Mouse (Mus musculus): Measurements from ENCODE around the gene Nfatc4. TPM values are rescaled to one million over a fixed set of nuclear protein-coding genes. Genes with fewer than 3 reads are reported as not detected.

The Nfatc4 gene
- polyA plus RNA-seq, 1 experiment from 2014 or later, result 12.0 TPM

GRCm38 (mm10) chr14:55863773-55864172 is 40.8 kb downstream of the Nfatc4 start:
- ATAC-seq (ENCODE audit: low FRiP score), result no peak; the same call in 1 of the 2 replicates
- H3K27ac ChIP-seq, result no peak overlapping the region

GRCm38 (mm10) chr14:55866962-55867361 is 44.0 kb downstream of the Nfatc4 start:
- Histone ChIP-seq H3K9me3 (no peaks in the 10 kb centered on the region), H3K27ac (no peak overlapping the region), H3K9ac (no peak overlapping the region), H3K36me3 (peaks cover 79% of the 10 kb centered on the region), H3K27me3 (no peaks in the 10 kb centered on the region), H3K4me3 (no peak overlapping the region), H3K4me2 (no peak overlapping the region), H3K4me1 (replicated peaks) (peaks cover 18% of the 10 kb centered on the region)
- no peak for ATAC-seq (ENCODE audit: low FRiP score)
- 39% methylated on average over 4 of the region's 4 CpGs for WGBS

More at GRCm38 (mm10) chr14:55863773-55864172, 40.8 kb downstream of the Nfatc4 start:
- no peaks in the 10 kb centered on the region for H3K27me3 ChIP-seq
- H3K4me2 ChIP-seq, result no peak overlapping the region
- 32% methylated on average over 7 of the region's 7 CpGs for WGBS
- no peaks in the 10 kb centered on the region for H3K9me3 ChIP-seq
- no peak overlapping the region for H3K4me3 ChIP-seq
- H3K36me3 ChIP-seq, result peaks cover 47% of the 10 kb centered on the region
- H3K9ac ChIP-seq, result no peak overlapping the region
- H3K4me1 ChIP-seq (replicated peaks), result peaks cover 34% of the 10 kb centered on the region

GRCm38 (mm10) chr14:55868230-55869026 is 45.5 kb downstream of the Nfatc4 start:
- 90% methylated on average over 14 of the region's 14 CpGs for whole genome bisulfite sequencing
- no peak overlapping the region for H3K9ac ChIP-seq
- peaks cover 14% of the 10 kb centered on the region for H3K4me1 ChIP-seq (replicated peaks)
- H3K4me2 ChIP-seq, result no peak overlapping the region
- H3K4me3 ChIP-seq, result no peak overlapping the region
- H3K27ac ChIP-seq, result no peak overlapping the region
- ATAC-seq (ENCODE audit: low FRiP score), result no peak
- H3K9me3 ChIP-seq, result no peaks in the 10 kb centered on the region
- H3K36me3 ChIP-seq, result peaks cover 91% of the 10 kb centered on the region
- H3K27me3 ChIP-seq, result no peaks in the 10 kb centered on the region

- 98% methylated on average over 6 of the region's 6 CpGs for WGBS
- H3K27ac ChIP-seq, result no peak overlapping the region
Measured at GRCm38 (mm10) chr14:55869538-55869937, 46.6 kb downstream of the Nfatc4 start.

GRCm38 (mm10) chr14:55872039-55872438 is 49.1 kb downstream of the Nfatc4 start:
- H3K27me3 ChIP-seq, result no peaks in the 10 kb centered on the region
- peaks cover 15% of the 10 kb centered on the region for H3K4me1 ChIP-seq (replicated peaks)
- H3K4me3 ChIP-seq, result no peak overlapping the region
- peaks cover 56% of the 10 kb centered on the region for H3K36me3 ChIP-seq
- H3K4me2 ChIP-seq, result no peak overlapping the region
- no peak overlapping the region for H3K27ac ChIP-seq
- H3K9me3 ChIP-seq, result no peaks in the 10 kb centered on the region
- no peak overlapping the region; the same call in 1 of the 2 replicates for H3K9ac ChIP-seq
- 93% methylated on average over 12 of the region's 12 CpGs for WGBS
- ATAC-seq (ENCODE audit: low FRiP score), result no peak

More at GRCm38 (mm10) chr14:55869538-55869937, 46.6 kb downstream of the Nfatc4 start:
- no peak for ATAC-seq (ENCODE audit: low FRiP score)
- H3K4me2 ChIP-seq, result no peak overlapping the region
- H3K9ac ChIP-seq, result no peak overlapping the region
- H3K27me3 ChIP-seq, result no peaks in the 10 kb centered on the region
- H3K4me1 ChIP-seq (replicated peaks), result peaks cover 15% of the 10 kb centered on the region
- H3K36me3 ChIP-seq, result peaks cover 81% of the 10 kb centered on the region
- H3K9me3 ChIP-seq, result no peaks in the 10 kb centered on the region
- H3K4me3 ChIP-seq, result no peak overlapping the region

- Histone ChIP-seq H3K4me2 (no peak overlapping the region), H3K4me3 (no peak overlapping the region), H3K9ac (no peak overlapping the region), H3K27ac (no peak overlapping the region), H3K9me3 (no peaks in the 10 kb centered on the region), H3K27me3 (no peaks in the 10 kb centered on the region), H3K36me3 (peaks cover 56% of the 10 kb centered on the region), H3K4me1 (replicated peaks) (peaks cover 15% of the 10 kb centered on the region)
- WGBS, result 91% methylated on average over 17 of the region's 17 CpGs
- ATAC-seq (ENCODE audit: low FRiP score), result no peak
Measured at GRCm38 (mm10) chr14:55872551-55872950, 49.6 kb downstream of the Nfatc4 start.

- WGBS, result 87% methylated on average over 8 of the region's 8 CpGs
- Histone ChIP-seq H3K27ac (peak overlapping the region; percentile 41; the same call in 1 of the 2 replicates), H3K4me3 (no peak overlapping the region), H3K4me2 (peak overlapping the region; percentile 35; the same call in 1 of the 2 replicates), H3K36me3 (peaks cover 50% of the 10 kb centered on the region), H3K4me1 (replicated peaks) (peaks cover 10% of the 10 kb centered on the region), H3K9ac (peak overlapping the region; percentile 35), H3K9me3 (no peaks in the 10 kb centered on the region), H3K27me3 (no peaks in the 10 kb centered on the region)
- 0 out of 2 replicates have a peak, but pooled peaks have one; percentile 2 for ATAC-seq (ENCODE audit: low FRiP score)
Measured at GRCm38 (mm10) chr14:55873242-55873713, 50.3 kb downstream of the Nfatc4 start.

GRCm38 (mm10) chr14:55873714-55874683 is 51.1 kb downstream of the Nfatc4 start:
- Histone ChIP-seq H3K9me3 (no peaks in the 10 kb centered on the region), H3K36me3 (peaks cover 42% of the 10 kb centered on the region), H3K27ac (peak overlapping the region; percentile 41; the same call in 1 of the 2 replicates), H3K4me2 (peak overlapping the region; percentile 35), H3K4me1 (replicated peaks) (peaks cover 10% of the 10 kb centered on the region), H3K4me3 (peak overlapping the region; percentile 14; the same call in 1 of the 2 replicates), H3K9ac (peak overlapping the region; percentile 35), H3K27me3 (no peaks in the 10 kb centered on the region)
- WGBS, result 15% methylated on average over 30 of the region's 30 CpGs
- ATAC-seq (ENCODE audit: low FRiP score), result peak; percentile 34

- Histone ChIP-seq H3K27ac (no peak overlapping the region), H3K27me3 (0 out of 2 replicates have a peak, but pooled peaks cover 4% of the 10 kb centered on the region), H3K4me2 (0 out of 2 replicates have a peak overlapping the region, but pooled peaks have one; percentile 1), H3K4me1 (replicated peaks) (peaks cover 10% of the 10 kb centered on the region), H3K9ac (no peak overlapping the region), H3K36me3 (peaks cover 5% of the 10 kb centered on the region; the same call in 1 of the 2 replicates), H3K9me3 (no peaks in the 10 kb centered on the region), H3K4me3 (no peak overlapping the region)
- 40% methylated on average over 14 of the region's 14 CpGs for WGBS
- ATAC-seq (ENCODE audit: low FRiP score), result no peak
Measured at GRCm38 (mm10) chr14:55877469-55878315, 54.7 kb downstream of the Nfatc4 start.

GRCm38 (mm10) chr14:55878316-55878940 is 55.5 kb downstream of the Nfatc4 start:
- Histone ChIP-seq H3K4me2 (no peak overlapping the region), H3K27ac (no peak overlapping the region), H3K4me3 (no peak overlapping the region), H3K9ac (no peak overlapping the region), H3K27me3 (0 out of 2 replicates have a peak, but pooled peaks cover 4% of the 10 kb centered on the region), H3K9me3 (no peaks in the 10 kb centered on the region), H3K4me1 (replicated peaks) (peaks cover 7% of the 10 kb centered on the region), H3K36me3 (no peaks in the 10 kb centered on the region)
- ATAC-seq (ENCODE audit: low FRiP score), result no peak
- 40% methylated on average over 7 of the region's 7 CpGs for WGBS

GRCm38 (mm10) chr14:55879623-55880022 is 56.7 kb downstream of the Nfatc4 start:
- no peak for ATAC-seq (ENCODE audit: low FRiP score)
- Histone ChIP-seq H3K4me3 (no peak overlapping the region), H3K4me1 (replicated peaks) (peaks cover 10% of the 10 kb centered on the region), H3K9ac (no peak overlapping the region), H3K36me3 (no peaks in the 10 kb centered on the region), H3K27ac (no peak overlapping the region), H3K27me3 (0 out of 2 replicates have a peak, but pooled peaks cover 4% of the 10 kb centered on the region), H3K4me2 (no peak overlapping the region), H3K9me3 (no peaks in the 10 kb centered on the region)
- 21% methylated on average over 1 of the region's 1 CpGs for WGBS

Measured in hindbrain, embryonic 13.5 days (tissue).